Mouse (Mus musculus) mature B cell (primary cell): Measurements from ENCODE around the gene Setdb1.
"Not testable (repeated sequence)": the region's sequence is repeated elsewhere in the genome, so short reads cannot be mapped to it uniquely, and the experiment has no call there.

Experiments
- in situ Hi-C: fragments of 300-500 bp; cut with MboI; formaldehyde crosslinking; loops from 2 replicates; pipeline ENCODE4 v1.14.3; 2019

Gene Setdb1

DNA sequence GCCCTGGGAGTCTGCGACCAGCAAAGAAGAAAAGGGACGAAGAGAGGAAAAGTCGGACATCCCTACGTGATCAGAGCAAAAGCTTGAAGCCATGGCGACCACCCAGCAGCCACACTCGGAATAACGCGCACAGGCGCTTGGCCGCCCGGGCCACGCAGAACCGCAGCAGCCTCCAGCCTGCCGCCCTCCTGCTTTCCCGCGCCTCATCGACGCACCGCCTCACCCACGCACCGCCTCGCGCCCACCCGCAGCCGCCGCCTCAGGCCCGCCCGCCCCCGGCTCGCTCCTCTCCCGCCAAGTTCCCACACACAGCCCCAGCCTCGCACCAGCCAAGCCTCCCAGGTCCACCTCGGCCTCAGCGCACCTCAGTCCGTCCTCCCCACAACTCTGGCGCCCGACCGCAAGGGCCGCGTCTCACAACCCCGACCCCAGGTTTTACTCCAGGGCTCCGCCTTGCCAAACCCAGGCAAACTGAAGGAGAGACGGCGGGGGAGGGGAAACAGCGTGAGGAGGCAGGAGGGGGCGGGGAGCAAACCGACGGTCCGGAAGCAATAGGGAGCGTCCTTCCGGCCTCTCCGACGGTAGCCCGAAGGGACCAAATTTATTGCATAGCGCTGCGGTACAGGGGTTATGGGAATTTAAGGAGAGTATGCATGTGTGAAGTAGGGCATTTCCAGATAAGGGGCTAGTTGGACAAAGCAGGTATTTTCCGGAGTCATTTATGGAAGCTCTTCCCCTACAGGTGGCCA is at the start of gene Setdb1:
TSS of gene Setdb1 (minus strand) at position 502 of the 749 bp plus-strand sequence.
- in situ Hi-C loops: loop anchor here (10.0 kb wide), 1 partner anchor 108 kb away; no protein-coding TSS in a partner anchor

- in situ Hi-C loops: no loop called here
Observed at GRCm38 (mm10) chr3:95402741-95403140, 45.7 kb upstream of the Setdb1 start, which contains the start of gene 4930558C23Rik. Gene 4930558C23Rik, minus strand, starts transcription at chr3:95402841.

- in situ Hi-C loops: no loop called here
Observed at GRCm38 (mm10) chr3:95394385-95394784, 37.4 kb upstream of the Setdb1 start.

DNA sequence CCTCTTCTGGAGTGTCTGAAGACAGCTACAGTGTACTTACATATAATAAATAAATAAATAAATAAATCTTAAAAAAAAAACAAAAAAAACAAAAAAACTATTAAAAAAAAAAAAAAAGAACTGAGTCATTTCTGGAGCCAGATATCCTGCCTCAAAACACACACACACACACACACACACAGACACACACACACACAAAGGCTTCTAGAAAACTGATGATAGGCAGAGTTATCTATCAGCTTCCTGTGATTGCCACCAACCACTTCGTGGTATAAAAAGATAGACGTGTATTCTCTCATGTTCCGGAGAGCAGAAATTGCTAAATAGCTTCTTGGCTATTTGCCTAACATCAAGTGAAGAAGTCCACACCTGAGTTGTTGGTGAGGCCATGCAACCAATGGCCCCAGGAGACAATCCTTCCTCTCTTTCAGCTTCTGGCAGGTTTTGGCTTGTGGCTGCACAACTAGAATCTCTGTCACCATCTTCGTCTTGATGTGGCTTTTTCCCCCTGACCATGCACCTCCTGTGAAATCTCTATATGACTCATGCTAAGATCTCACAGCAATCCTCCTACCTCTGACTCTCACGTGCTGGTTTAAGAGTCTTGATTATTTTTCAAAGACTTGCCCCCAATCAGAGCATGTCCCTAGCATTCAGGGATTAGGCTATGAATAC is 28.5 kb upstream of the Setdb1 start:
- in situ Hi-C loops: no loop called here

DNA sequence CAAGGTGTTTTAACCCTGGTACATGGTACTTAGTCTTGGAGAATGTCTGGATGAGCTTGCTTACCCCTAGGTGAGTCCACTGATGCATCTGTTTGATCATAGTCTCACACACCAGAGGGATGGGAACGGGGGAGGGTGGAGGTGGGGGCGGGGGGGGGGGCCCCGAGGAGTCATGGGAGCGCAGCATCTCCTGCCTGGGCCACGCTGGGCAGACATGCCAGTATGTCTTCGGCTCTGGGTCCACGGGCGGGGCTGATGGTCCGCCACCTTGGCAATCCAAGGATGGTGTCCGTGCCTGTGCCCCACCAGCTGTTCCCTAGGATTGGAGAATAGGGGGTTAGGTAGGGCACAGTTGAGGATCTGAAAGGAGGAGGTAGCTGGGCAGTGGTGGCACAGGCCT is 16.2 kb upstream of the Setdb1 start:
- in situ Hi-C loops: no loop called here

DNA sequence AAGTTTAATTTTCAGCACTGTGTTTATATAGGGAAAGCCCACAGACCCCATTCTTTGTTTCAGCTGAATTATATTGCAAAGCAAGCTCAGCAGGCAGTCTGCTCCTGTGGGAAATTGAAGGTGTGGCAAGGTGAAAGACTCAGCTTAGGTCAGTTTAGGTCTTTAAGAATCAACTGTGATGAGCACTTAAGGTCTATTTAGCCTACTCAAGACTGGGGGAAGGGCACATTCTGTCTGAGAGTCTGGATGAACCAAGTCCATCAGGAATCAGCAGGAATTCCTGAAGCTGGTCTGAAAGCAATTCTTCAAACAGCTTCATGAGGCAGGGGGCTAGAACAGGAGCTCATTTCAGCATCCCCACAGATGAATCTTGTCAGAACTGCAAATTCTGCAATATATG is 13.1 kb upstream of the Setdb1 start:
- in situ Hi-C loops: no loop called here

- in situ Hi-C loops: not testable (repeated sequence)
Observed at GRCm38 (mm10) chr3:95360276-95360675, 3.3 kb upstream of the Setdb1 start.

DNA sequence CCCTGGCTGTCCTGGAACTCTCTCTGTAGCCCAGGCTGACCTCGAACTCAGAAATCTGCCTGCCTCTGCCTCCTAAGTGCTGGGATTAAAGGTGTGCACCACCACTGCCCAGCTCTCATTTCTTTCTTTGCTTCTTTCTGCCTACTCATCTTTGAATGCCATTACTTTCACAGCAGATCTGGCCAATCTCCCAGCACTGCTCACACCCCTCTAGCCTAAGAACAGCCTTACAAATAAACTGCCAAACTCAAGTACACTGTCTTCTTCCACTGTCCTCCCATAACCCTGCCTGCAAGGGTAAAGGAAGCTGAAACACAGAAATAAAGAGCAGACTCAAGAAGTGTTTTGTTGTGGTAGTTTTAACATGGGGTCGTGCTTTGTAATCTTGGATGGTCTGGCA is 744 bp upstream of the Setdb1 start:
- in situ Hi-C loops: loop anchor here (10.0 kb wide), 1 partner anchor 107 kb away; no protein-coding TSS in a partner anchor

GRCm38 (mm10) chr3:95355911-95356544 is 974 bp downstream of the Setdb1 start:
- in situ Hi-C loops: loop anchor here (10.0 kb wide), 1 partner anchor 109 kb away; no protein-coding TSS in a partner anchor

DNA sequence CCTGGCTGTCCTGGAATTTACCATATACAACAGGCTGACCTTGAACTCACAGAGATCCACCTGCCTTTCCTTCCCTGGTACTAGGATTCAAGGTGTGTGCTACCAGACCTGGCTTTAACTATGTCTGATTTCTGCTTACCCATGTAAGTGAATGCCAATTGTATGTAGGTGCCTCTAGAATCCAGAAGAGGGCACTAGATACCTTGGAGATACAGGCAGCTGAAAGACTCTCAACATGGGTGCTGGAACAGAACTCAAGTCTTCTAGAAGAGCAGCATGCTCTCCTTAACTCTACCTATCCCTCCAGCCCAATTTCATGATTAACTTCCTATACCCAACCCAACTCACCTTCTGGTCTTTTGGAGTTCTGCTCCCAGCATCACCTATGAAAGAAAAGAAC is 7.5 kb downstream of the Setdb1 start:
- in situ Hi-C loops: loop anchor here (10.0 kb wide), 1 partner anchor 95 kb away; no protein-coding TSS in a partner anchor

- in situ Hi-C loops: loop anchor here (10.0 kb wide), 1 partner anchor 96 kb away; no protein-coding TSS in a partner anchor
Observed at GRCm38 (mm10) chr3:95348343-95348742, 8.7 kb downstream of the Setdb1 start.

- in situ Hi-C loops: loop anchor here (10.0 kb wide), 1 partner anchor 98 kb away; no protein-coding TSS in a partner anchor
Observed at GRCm38 (mm10) chr3:95346454-95346853, 10.5 kb downstream of the Setdb1 start.

GRCm38 (mm10) chr3:95343356-95344000 is 13.5 kb downstream of the Setdb1 start:
- in situ Hi-C loops: loop anchor here (10.0 kb wide), 1 partner anchor 101 kb away; no protein-coding TSS in a partner anchor

GRCm38 (mm10) chr3:95338251-95338650 is 18.8 kb downstream of the Setdb1 start:
- in situ Hi-C loops: no loop called here

GRCm38 (mm10) chr3:95337345-95337744 is 19.7 kb downstream of the Setdb1 start:
- in situ Hi-C loops: no loop called here

DNA sequence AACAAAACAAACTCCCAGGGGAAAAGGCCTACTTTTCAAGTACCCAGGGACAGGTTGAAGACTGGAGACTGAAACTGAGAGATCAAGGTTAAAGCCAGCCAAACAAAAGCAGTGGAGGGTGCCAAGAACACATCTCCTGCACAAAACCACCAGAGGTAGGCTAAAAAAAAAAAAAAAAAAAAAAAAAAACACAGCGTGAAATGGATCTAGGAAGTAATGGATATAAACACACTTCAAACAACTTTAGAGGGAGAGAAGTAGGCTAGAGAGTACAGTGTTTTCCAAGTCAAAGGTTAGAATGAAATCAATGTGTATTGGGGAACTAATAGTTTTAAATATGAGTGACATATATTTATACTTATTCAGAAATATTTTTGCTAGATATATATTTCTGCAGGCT is 25.5 kb downstream of the Setdb1 start:
- in situ Hi-C loops: no loop called here

- in situ Hi-C loops: no loop called here
Observed at GRCm38 (mm10) chr3:95328803-95329404, 28.1 kb downstream of the Setdb1 start.

DNA sequence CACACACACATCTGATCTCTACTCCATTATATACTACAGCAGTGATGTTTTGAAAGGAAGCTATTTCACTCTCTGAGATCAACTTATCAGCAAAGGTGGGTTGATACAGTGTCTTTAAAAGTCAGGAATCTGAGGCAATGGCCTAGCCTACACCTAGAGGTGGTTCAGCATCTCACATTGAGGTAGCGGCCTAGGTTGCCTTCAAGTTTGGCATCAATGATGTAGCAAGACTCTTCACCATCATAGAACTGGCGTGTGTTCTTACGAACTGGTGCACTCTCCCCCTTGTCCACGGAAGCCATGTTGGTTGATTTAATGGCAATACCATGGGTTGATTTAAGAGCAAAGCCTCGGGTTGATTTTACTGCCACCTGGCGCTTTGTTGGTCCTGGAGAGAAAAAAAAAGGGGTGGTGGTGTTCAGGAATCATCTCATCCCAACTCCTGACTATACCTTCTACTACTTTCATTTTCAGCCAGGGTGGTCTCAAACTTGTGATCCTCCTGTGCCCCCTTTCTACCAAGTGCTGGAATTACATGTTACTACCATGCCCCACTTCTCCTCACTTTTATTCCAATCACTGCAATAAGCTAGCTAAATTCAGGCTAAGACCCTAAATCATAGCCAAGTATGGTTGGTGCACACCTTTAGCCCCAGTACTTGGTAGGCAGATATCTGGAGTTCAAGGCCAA is 32.4 kb downstream of the Setdb1 start:
- in situ Hi-C loops: no loop called here

DNA sequence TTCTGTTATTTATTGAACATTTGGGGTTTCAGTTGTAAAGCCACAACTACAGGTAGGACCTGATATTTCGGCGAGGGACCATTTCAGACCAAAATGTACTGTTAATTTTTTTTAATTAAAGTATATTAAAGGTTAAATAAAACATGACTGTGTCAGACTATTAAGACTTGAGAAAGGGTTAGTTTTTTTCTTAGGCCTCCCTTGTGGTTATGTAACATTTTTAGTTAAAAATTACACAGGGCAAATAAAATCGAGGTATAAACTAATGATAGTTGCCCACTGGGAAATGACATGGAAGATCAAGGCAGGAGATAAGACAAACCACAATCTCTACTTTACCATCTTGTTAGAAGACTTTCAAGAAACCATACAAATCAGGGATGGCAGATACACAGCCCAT is 33.6 kb downstream of the Setdb1 start:
- in situ Hi-C loops: no loop called here

GRCm38 (mm10) chr3:95319701-95320625 is 37.0 kb downstream of the Setdb1 start:
- in situ Hi-C loops: no loop called here
